Mouse (Mus musculus): ENCODE measurements around the gene Rgsl1.
"Not testable (repeated sequence)": the region's sequence is repeated elsewhere in the genome, so short reads cannot be mapped to it uniquely, and the experiment has no call there.

The Rgsl1 gene

DNA sequence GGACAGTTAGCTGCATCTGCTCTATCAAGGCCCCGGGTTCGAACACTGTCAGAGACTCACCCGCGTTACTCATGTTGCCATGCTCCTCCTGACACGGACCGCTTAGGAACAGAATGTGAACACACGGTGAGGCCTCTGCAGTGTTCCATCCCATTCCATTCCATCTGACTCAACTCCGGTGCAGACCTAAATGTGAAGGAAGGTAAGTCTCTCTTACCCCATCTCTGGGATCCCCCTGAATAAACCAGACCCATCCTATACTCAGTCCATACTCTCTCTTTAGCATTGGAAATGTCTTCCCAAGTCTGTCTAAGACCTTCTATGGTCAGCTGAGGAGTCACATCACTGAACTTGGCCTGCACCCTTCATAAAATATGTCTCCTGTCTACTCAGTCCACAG, at the start of gene Rgsl1:
Gene Rgsl1 (minus strand): TSS at position 101 of the 400 bp plus-strand sequence.
- DNase-seq (ENCODE audit: low read depth in 2 of 2, low spot score in 2 of 2), result no peak

- no peak for DNase-seq (ENCODE audit: low read depth in 2 of 2, low spot score in 2 of 2)
These were observed 47.5 kb upstream of the Rgsl1 start, which contains the start of gene Teddm1a for GRCm38 (mm10) chr1:153891442-153891841. TSS of gene Teddm1a (plus strand) at chr1:153891742.

DNA sequence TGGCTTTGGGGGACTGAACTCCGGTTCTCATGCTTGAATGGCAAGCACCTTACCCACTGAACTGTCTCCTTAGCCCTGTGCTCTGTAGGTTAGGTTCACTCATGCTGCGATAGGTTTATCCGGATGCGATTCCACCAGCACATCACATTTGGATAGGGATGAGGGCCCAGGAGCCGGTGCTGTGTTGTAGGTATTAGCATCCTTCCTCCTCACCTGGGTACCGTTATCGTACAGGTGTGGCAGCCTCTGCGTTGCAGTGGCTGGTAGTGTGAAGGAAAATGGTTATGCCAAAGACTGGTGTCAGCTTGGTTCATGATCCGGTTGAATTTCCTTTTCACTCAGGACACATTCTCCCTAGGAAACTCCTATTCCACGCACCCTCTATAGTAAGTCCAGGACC, 46.2 kb upstream of the Rgsl1 start:
- DNase-seq (ENCODE audit: low read depth in 2 of 2, low spot score in 2 of 2), result no peak

GRCm38 (mm10) chr1:153886024-153886633, 42.2 kb upstream of the Rgsl1 start:
- DNase-seq (ENCODE audit: low read depth in 2 of 2, low spot score in 2 of 2), result no peak

DNA sequence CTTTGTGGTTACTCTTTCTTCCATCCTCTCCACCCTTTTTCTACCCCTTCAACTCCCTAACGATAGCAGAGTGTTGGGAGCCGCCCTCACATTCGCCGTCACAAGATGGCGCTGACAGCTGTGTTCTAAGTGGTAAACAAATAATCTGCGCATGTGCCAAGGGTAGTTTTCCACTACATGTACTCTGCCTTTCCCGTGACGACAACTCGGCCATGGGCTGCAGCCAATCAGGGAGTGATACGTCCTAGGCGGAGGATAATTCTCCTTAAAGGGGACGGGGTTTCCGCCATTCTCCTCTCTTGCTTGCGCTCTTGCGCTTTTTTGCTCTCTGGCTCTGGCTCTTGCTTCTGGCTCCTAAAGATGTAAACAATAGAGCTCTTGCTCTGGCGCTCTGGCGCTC, 36.4 kb upstream of the Rgsl1 start:
- DNase-seq (ENCODE audit: low read depth in 2 of 2, low spot score in 2 of 2), result not testable (repeated sequence)

- DNase-seq (ENCODE audit: low read depth in 2 of 2, low spot score in 2 of 2), result no peak
These were observed 30.1 kb upstream of the Rgsl1 start, which contains the start of gene Teddm1b for GRCm38 (mm10) chr1:153874045-153874444. TSS of gene Teddm1b (plus strand) at chr1:153874345.

DNA sequence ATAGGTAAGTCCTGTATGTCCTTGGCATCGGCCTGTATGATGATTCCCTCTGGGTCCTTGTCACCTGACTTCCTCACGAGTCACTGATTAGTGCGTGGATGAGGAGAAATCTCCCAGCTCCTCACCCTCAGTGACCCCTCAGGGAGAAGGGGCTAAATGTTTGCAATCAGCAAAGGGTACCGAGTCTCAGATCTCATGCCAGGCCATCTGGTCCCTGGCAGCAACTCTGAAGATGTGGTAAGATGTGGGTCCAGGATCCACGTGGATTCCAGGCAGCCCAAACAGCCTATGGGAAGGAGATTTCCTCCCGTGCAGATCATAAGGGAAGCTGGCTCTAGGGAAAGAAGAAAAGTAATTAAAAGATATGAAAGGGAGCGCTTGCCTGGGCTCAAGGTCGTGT, 12.0 kb upstream of the Rgsl1 start:
- DNase-seq (ENCODE audit: low read depth in 2 of 2, low spot score in 2 of 2), result no peak

DNA sequence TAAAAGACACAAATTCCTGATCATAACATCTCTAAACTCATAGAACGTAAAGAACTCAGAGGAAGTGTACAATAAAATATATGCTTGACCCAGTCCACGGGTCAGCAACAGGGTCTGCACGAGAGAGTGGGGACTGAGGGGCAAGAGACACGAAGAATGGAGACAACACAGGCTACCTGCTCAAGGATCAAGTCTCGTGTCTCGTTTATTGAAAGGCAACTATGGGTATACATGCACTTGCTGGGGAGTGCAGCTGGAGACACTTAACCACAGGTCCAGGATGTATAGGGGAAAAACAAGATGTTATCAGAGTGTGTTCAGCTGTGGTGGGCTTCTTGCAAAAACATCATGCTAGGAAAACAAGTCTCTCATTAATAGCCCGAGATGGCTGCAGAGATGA, 8.8 kb upstream of the Rgsl1 start:
- DNase-seq (ENCODE audit: low read depth in 2 of 2, low spot score in 2 of 2), result not testable (repeated sequence)

DNA sequence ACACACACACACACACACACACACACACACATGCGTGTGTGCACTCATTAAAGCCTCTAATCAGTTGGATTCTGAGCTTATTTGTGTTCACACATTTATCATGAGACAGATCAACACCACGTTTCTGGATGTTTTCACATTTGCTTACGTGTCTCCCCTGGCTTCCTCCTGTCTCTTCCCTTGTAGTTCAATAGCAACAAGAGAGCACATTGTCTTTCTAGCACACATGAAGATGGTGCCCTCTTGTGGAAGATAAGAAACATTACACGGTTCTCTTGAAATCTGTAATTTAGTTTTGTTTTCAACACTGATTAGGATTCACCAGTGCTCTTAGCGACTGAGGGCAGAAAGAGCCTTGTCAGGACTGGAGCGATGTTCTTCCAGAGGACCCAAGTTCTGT, 2.9 kb upstream of the Rgsl1 start:
- DNase-seq (ENCODE audit: low read depth in 2 of 2, low spot score in 2 of 2), result peak; percentile 20 to 32

- DNase-seq (ENCODE audit: low read depth in 2 of 2, low spot score in 2 of 2), result no peak
These were observed 2.5 kb upstream of the Rgsl1 start for GRCm38 (mm10) chr1:153846420-153846819.

GRCm38 (mm10) chr1:153842121-153842740, 1.7 kb downstream of the Rgsl1 start:
- DNase-seq (ENCODE audit: low read depth in 2 of 2, low spot score in 2 of 2), result peak in 1 of 2 experiments; percentile 12

DNA sequence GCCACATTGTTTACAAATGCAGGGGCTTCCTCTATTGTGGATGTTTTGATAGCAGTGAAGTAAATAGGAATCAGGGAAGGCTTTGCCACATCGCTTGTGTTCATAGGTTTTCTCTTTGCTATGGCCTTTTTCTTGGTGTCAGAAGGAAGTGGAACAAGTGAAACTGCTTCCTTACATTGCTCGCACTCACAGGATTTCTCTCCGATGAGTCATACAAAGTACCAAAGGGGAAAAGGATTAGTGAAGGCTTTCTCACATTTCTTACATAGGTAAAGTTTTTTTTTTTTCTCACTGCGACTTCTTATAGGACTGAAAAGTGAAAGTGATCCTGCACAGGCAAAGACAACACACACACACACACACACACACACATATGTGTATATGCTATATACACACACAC, 7.9 kb downstream of the Rgsl1 start:
- DNase-seq (ENCODE audit: low read depth in 2 of 2, low spot score in 2 of 2), result no peak

DNA sequence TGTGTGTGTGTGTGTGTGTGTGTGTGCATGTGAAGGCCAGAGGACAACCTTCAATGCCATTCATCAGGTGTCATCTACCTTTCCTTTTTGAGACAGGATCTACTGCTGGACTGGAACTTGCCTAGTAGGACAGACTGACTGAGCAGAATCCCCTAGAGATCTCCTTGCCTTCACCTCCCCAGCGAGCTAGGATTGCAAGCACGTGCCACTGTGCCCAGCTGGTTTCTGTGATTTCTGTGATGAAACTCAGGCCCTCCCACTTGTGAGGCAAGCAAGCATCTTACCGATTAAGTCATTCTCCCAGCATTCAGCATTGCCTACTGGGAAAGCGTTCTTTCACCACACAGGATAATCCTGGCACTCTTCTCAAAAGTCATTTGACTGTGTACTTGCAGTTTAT, 13.2 kb downstream of the Rgsl1 start:
- DNase-seq (ENCODE audit: low read depth in 2 of 2, low spot score in 2 of 2), result no peak

GRCm38 (mm10) chr1:153820216-153820615, 23.7 kb downstream of the Rgsl1 start:
- DNase-seq (ENCODE audit: low read depth in 2 of 2, low spot score in 2 of 2), result no peak

GRCm38 (mm10) chr1:153814278-153814677, 29.7 kb downstream of the Rgsl1 start:
- DNase-seq (ENCODE audit: low read depth in 2 of 2, low spot score in 2 of 2), result no peak

DNA sequence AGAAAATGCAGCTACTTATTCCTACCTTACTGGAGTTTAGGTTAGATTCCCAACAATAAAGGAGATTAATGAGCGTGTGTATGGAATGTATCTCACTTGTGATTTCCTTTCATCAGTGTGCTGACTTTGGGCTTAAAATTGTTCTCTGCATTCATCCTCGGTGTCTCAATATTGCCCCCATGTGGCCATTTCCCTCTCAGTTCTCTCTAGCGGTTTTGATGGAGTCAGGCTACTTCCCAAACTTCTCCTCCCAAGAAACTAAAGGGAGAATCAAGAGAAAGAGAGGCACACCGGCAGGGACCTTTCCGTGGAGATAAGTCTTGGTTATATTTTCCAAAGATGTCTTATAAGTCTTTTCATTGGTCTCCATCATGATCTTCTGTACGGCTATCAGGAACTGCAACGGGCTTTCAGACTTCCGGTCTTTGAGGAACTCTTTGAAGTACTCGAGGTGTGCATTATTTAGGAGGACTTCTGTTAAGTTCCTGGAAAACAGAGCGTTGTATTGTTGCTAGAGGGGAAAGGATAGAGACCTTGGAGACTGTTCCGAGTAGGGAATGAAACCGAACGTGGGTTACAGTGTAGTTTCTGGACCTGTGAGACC, 36.5 kb downstream of the Rgsl1 start:
- DNase-seq (ENCODE audit: low read depth in 2 of 2, low spot score in 2 of 2), result peak; percentile 11 to 60

DNA sequence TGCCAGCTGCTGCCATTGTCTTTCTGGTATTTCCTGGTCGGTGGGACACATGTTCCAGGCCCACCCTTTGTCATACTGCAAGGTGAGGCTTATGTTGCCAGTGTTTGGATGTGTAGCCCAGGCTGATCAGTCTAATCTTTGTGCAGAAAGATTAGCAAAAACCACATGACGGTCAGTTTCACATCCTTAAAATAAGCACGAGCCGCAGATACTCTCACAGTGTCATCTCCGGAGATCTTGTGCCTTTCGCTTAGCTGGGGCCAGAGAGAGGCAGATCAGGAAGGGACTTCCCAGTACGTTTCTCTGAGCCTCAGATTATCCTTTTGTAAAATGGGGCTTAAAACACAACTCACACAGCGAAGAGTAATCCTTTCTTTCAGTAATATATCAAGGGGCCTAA, 40.4 kb downstream of the Rgsl1 start:
- DNase-seq (ENCODE audit: low read depth in 2 of 2, low spot score in 2 of 2), result no peak

DNA sequence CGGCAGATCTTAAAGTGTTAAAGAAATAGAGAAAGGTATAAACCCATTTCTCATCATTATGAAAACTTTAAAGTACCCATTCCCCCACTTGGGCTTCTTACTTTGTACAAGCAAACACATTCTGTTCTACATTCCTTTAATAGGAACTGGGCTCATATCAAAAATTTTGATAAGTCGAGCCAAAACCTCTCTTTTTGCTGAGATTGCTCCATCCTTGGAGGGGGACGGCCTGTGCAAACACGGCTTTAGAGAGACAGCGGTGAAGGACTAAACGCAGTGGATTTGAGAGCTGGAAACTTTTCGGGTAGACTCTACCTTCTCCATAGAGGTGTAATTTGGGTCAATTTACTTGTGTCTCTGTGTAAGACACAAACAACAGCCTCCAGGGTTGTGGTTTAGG, 41.3 kb downstream of the Rgsl1 start:
- no peak for DNase-seq (ENCODE audit: low read depth in 2 of 2, low spot score in 2 of 2)

GRCm38 (mm10) chr1:153794241-153794640, 49.7 kb downstream of the Rgsl1 start:
- DNase-seq (ENCODE audit: low read depth in 2 of 2, low spot score in 2 of 2), result no peak

DNA sequence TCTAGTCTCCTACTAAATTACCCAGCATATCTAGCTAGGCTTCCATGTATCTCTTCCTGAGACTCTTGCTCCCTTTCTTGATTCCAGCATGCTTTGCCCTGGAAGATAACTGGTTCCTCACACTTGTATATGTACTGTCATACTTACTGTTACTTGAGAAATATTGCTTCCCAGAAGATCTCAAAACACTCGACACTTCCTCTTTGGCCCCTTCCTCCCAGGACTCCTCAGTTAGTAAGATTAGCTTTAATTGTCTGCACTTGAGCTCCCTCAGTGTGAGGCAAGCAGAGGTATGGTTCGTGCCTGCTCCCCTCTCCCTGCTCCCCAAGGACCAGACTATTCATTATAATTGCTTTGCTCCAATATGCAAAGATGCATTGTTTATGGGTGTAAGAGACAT, 53.2 kb downstream of the Rgsl1 start:
- no peak for DNase-seq (ENCODE audit: low read depth in 2 of 2, low spot score in 2 of 2)

DNA sequence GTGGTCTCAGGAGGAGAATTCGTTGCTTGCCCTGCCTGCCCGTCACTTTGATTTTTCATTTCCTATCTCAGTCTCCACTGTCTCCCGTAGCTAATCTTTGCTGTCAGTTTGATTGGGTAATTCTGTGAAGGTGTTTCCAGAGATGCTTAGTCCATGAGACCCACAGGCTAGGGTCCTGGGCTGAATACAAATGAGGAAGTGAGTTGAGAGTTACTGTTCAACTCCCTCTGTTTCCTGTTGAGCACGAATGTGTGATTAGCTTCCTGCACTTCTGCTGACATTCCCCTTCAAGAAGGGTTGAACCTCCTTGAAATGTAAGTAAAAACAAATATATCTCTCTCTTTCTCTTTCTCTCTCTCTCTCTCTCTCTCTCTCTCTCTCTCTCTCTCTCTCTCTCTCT, 58.3 kb downstream of the Rgsl1 start:
- DNase-seq (ENCODE audit: low read depth in 2 of 2, low spot score in 2 of 2), result no peak

DNA sequence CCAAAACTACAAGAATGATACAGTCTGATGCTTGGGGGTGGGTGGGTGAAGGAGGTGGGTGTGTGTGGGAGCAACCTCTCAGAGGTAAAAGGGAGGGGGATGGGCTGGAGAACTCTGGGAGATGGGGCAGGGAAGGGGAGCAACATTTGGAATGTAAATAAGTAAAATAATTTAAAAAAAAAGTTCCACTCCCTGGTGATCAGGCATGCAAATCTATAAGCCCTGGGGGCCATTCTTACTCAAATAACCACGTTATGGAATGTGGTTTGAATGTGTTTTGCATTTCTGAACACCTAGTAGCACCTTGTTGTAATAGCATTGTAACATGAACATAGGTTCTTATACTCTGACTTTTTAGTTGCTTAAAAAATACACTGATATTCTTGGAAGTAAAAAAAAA, 60.6 kb downstream of the Rgsl1 start:
- no peak for DNase-seq (ENCODE audit: low read depth in 2 of 2, low spot score in 2 of 2)

DNA sequence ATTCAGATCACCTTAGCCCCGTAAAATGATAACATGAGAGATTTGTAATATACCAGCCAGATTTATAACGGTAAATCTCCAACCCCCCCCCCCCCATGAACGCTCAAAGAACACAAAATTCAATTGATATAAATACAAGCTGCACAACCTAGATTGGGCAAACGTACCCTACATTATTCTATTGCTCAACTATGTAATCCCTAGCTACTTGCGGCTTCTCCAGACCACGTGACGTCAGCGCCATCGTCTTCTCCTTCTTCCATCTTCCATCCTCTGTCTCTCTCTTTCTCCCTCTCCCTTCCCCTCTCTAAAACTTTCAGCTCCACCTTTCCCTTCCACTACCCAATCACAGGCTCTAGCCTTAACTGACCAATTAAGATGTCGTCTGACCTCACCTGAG, 65.7 kb downstream of the Rgsl1 start:
- no peak for DNase-seq (ENCODE audit: low read depth in 2 of 2, low spot score in 2 of 2)
